Mouse (Mus musculus) myocyte (in vitro differentiated cells): ENCODE results near the gene Ptprt.

ENCODE experiments used
- REST ChIP-seq: IDR thresholded peaks from one replicate; pipeline ENCODE4 v1.6.1; 2011; ENCODE audit warnings: mild to moderate bottlenecking, control low read depth, moderate library complexity; ENCODE audit not compliant: insufficient read depth, insufficient read length
- TCF12 ChIP-seq: IDR thresholded peaks from one replicate; pipeline ENCODE4 v1.6.1; 2011; ENCODE audit warnings: mild to moderate bottlenecking, control low read depth; ENCODE audit not compliant: poor library complexity, insufficient read depth, severe bottlenecking

DNA sequence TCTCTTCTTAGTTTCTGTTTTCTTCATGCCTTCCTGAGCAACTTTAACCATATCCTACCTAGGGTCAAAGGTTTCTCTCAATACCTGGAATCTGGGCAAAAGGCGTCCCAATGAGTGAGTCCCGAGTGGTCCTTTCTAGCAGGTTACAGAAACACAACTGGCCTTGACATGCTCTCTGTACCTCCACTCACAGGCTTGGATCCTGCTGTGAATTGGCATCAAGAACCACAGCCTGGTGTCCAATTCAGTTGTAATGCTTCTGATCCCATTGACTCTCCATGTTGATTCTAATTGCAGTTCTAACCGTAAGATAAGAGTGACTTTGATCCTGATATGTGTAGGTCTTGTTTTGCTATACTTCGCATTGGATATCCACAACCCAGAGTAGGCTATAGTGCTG is 776.5 kb downstream of the Ptprt start:
- no peak for TF ChIP-seq REST
- no peak for TF ChIP-seq TCF12
